Mouse (Mus musculus) retina, embryonic 14.5 days (tissue): ENCODE measurements at regions not wholly inside any gene's neighbourhood (a gene's known extent, or its start where the extent isn't known, plus 50 kb on each side); places are given as distances from the start of the nearest gene placed in this dataset.
"Not testable (repeated sequence)": the region's sequence is repeated elsewhere in the genome, so short reads cannot be mapped to it uniquely, and the experiment has no call there.

Source experiments
- DNase-seq: peaks from one replicate; pipeline ENCODE4 v3.0.0-alpha.2; 2015; ENCODE audit warnings: low spot score

GRCm38 (mm10) chr17:62287127-62287526 lies 594.0 kb downstream of the Efna5 start:
- DNase-seq, result no peak

GRCm38 (mm10) chr17:62286086-62287080 lies 594.7 kb downstream of the Efna5 start:
- DNase-seq, result no peak

GRCm38 (mm10) chr17:62280201-62280600 lies 600.9 kb downstream of the Efna5 start:
- no peak for DNase-seq

- DNase-seq, result no peak
Observed at GRCm38 (mm10) chr17:62271399-62271798, 609.7 kb downstream of the Efna5 start.

- DNase-seq, result no peak
Observed at GRCm38 (mm10) chr17:62269279-62269678, 611.8 kb downstream of the Efna5 start.

- DNase-seq, result no peak
Observed at GRCm38 (mm10) chr17:62253448-62253847, 627.7 kb downstream of the Efna5 start.

GRCm38 (mm10) chr17:62248011-62248410 lies 633.1 kb downstream of the Efna5 start:
- no peak for DNase-seq

- DNase-seq, result no peak
Observed at GRCm38 (mm10) chr17:62246650-62247049, 634.5 kb downstream of the Efna5 start.

- no peak for DNase-seq
Observed at GRCm38 (mm10) chr17:62230939-62231338, 650.2 kb downstream of the Efna5 start.

GRCm38 (mm10) chr17:62210441-62211025 lies 670.6 kb downstream of the Efna5 start:
- no peak for DNase-seq

- DNase-seq, result no peak
Observed at GRCm38 (mm10) chr17:62202658-62203057, 678.5 kb downstream of the Efna5 start.

- no peak for DNase-seq
Observed at GRCm38 (mm10) chr17:62200491-62200890, 680.6 kb downstream of the Efna5 start.

GRCm38 (mm10) chr17:62199559-62199958 lies 681.6 kb downstream of the Efna5 start:
- DNase-seq, result no peak

GRCm38 (mm10) chr17:62178612-62179210 lies 702.4 kb downstream of the Efna5 start:
- DNase-seq, result no peak

GRCm38 (mm10) chr17:62176336-62176735 lies 704.8 kb downstream of the Efna5 start:
- no peak for DNase-seq

GRCm38 (mm10) chr17:62172305-62172704 lies 708.8 kb downstream of the Efna5 start:
- no peak for DNase-seq

GRCm38 (mm10) chr17:62171532-62171931 lies 709.6 kb downstream of the Efna5 start:
- DNase-seq, result no peak

- no peak for DNase-seq
Observed at GRCm38 (mm10) chr17:62161457-62161856, 719.7 kb downstream of the Efna5 start.

- no peak for DNase-seq
Observed at GRCm38 (mm10) chr17:62160301-62160700, 720.8 kb downstream of the Efna5 start.

- DNase-seq, result no peak
Observed at GRCm38 (mm10) chr17:62135050-62135449, 746.1 kb downstream of the Efna5 start.

GRCm38 (mm10) chr17:62111703-62112102 lies 769.4 kb downstream of the Efna5 start:
- DNase-seq, result not testable (repeated sequence)

GRCm38 (mm10) chr17:62109052-62109451 lies 772.1 kb downstream of the Efna5 start:
- DNase-seq, result no peak

- DNase-seq, result no peak
Observed at GRCm38 (mm10) chr17:62083281-62083680, 797.8 kb downstream of the Efna5 start.
